Mouse (Mus musculus) intestine, embryonic 15.5 days (tissue): ENCODE data around the gene Casz1. TPM values are rescaled to one million over a fixed set of nuclear protein-coding genes. Genes with fewer than 3 reads are reported as not detected.
A peak's percentile ranks its signal among the peaks of the same experiment; 100 is the strongest.

Experiments used
- ATAC-seq: fragments of 200-750 bp; cut with Nextera tagmentation; 2 replicates; pipeline ENCODE4 v1.8.0; 2017; ENCODE audit warnings: moderate TSS enrichment, moderate library complexity
- H3K27ac ChIP-seq: fragments of 300-500 bp; sonication (generic); 2 replicates; pipeline ENCODE4 v1.5.1; 2015; ENCODE audit warnings: mild to moderate bottlenecking, inconsistent platforms
- H3K27me3 ChIP-seq: fragments of 300-500 bp; sonication (generic); replicated peaks from 2 replicates; pipeline ENCODE4 v1.6.1; 2015; ENCODE audit warnings: inconsistent platforms
- H3K36me3 ChIP-seq: fragments of 300-500 bp; sonication (generic); 2 replicates; pipeline ENCODE4 v1.6.1; 2015; ENCODE audit warnings: inconsistent platforms
- H3K4me1 ChIP-seq: fragments of 300-500 bp; sonication (generic); replicated peaks from 2 replicates; pipeline ENCODE4 v1.6.1; 2015; ENCODE audit warnings: inconsistent platforms
- H3K4me2 ChIP-seq: fragments of 300-500 bp; sonication (generic); replicated peaks from 2 replicates; pipeline ENCODE4 v1.6.1; 2015; ENCODE audit warnings: mild to moderate bottlenecking, inconsistent platforms
- H3K4me3 ChIP-seq: fragments of 300-500 bp; sonication (generic); replicated peaks from 2 replicates; pipeline ENCODE4 v1.5.1; 2015; ENCODE audit warnings: inconsistent platforms
- H3K9ac ChIP-seq: fragments of 300-500 bp; sonication (generic); 2 replicates; pipeline ENCODE4 v1.6.1; 2015; ENCODE audit warnings: inconsistent platforms
- H3K9me3 ChIP-seq: fragments of 300-500 bp; sonication (generic); 2 replicates; pipeline ENCODE4 v1.6.1; 2016; ENCODE audit warnings: inconsistent platforms
- WGBS: fragments of 180-500 bp; shearing (Covaris S2); methylation state at CpG from one replicate; pipeline ENCODE4 v1.1.7; 2015; 5-methylcytosine and 5-hydroxymethylcytosine counted together
- polyA plus RNA-seq: library from polyadenylated mRNA; unstranded; fragments of >200 nt; fragmentation: Nextera tagmentation; extraction: Ambion mirVana; gene quantifications from 2 replicates; pipeline ENCODE4 v1.2.1, GENCODE M21; 2015

The Casz1 gene
- 4.4 and 6.0 TPM in 2 replicates for polyA plus RNA-seq

GRCm38 (mm10) chr4:148804137-148804779, at the start of gene Casz1:
Casz1 (plus strand) TSS chr4:148804429.
- H3K36me3 ChIP-seq, result no peaks in the 10 kb centered on the region
- H3K4me3 ChIP-seq, result peak within 1 kb of the TSS; percentile 72
- H3K4me1 ChIP-seq, result peaks cover 33% of the 10 kb centered on the region
- peaks cover 28% of the 10 kb centered on the region for H3K27me3 ChIP-seq
- no peaks in the 10 kb centered on the region for H3K9me3 ChIP-seq
- ATAC-seq, result peak; percentile 91
- peak within 1 kb of the TSS; percentile 62 for H3K9ac ChIP-seq
- WGBS, result under 1% methylated on average over 68 of the region's 68 CpGs
- peak within 1 kb of the TSS; percentile 99 for H3K4me2 ChIP-seq
- H3K27ac ChIP-seq, result peak within 1 kb of the TSS; percentile 66

- H3K9ac ChIP-seq, result no peak overlapping the region
- H3K36me3 ChIP-seq, result no peaks in the 10 kb centered on the region
Observed at GRCm38 (mm10) chr4:148758863-148759262, 45.4 kb upstream of the Casz1 start.

GRCm38 (mm10) chr4:148760152-148760551, 44.1 kb upstream of the Casz1 start:
- WGBS, result 82% methylated on average over 7 of the region's 7 CpGs
- Histone ChIP-seq H3K36me3 (no peaks in the 10 kb centered on the region), H3K4me1 (no peaks in the 10 kb centered on the region)

More at GRCm38 (mm10) chr4:148758863-148759262, 45.4 kb upstream of the Casz1 start:
- H3K4me3 ChIP-seq, result no peak overlapping the region
- no peak overlapping the region for H3K27ac ChIP-seq
- H3K9me3 ChIP-seq, result no peaks in the 10 kb centered on the region
- 29% methylated on average over 4 of the region's 4 CpGs for WGBS
- H3K27me3 ChIP-seq, result no peaks in the 10 kb centered on the region
- no peaks in the 10 kb centered on the region for H3K4me1 ChIP-seq
- H3K4me2 ChIP-seq, result no peak overlapping the region
- no peak for ATAC-seq

GRCm38 (mm10) chr4:148766021-148766775, 38.0 kb upstream of the Casz1 start:
- H3K4me3 ChIP-seq, result no peak overlapping the region
- H3K9me3 ChIP-seq, result no peaks in the 10 kb centered on the region
- ATAC-seq, result no peak
- peaks cover 8% of the 10 kb centered on the region for H3K4me1 ChIP-seq
- 80% methylated on average over 21 of the region's 21 CpGs for WGBS
- no peak overlapping the region for H3K4me2 ChIP-seq
- H3K27ac ChIP-seq, result no peak overlapping the region
- H3K27me3 ChIP-seq, result peaks cover 8% of the 10 kb centered on the region
- H3K9ac ChIP-seq, result no peak overlapping the region
- no peaks in the 10 kb centered on the region for H3K36me3 ChIP-seq

More at GRCm38 (mm10) chr4:148760152-148760551, 44.1 kb upstream of the Casz1 start:
- no peak for ATAC-seq
- no peaks in the 10 kb centered on the region for H3K27me3 ChIP-seq
- no peaks in the 10 kb centered on the region for H3K9me3 ChIP-seq
- H3K9ac ChIP-seq, result no peak overlapping the region
- no peak overlapping the region for H3K27ac ChIP-seq
- H3K4me2 ChIP-seq, result no peak overlapping the region
- no peak overlapping the region for H3K4me3 ChIP-seq

GRCm38 (mm10) chr4:148767655-148768305, 36.4 kb upstream of the Casz1 start:
- no peak overlapping the region for H3K4me2 ChIP-seq
- H3K4me1 ChIP-seq, result peaks cover 14% of the 10 kb centered on the region
- no peak for ATAC-seq
- H3K9ac ChIP-seq, result no peak overlapping the region
- H3K4me3 ChIP-seq, result no peak overlapping the region
- H3K27me3 ChIP-seq, result peaks cover 22% of the 10 kb centered on the region
- no peaks in the 10 kb centered on the region for H3K36me3 ChIP-seq
- H3K9me3 ChIP-seq, result no peaks in the 10 kb centered on the region
- 41% methylated on average over 8 of the region's 8 CpGs for WGBS
- no peak overlapping the region for H3K27ac ChIP-seq

- Histone ChIP-seq H3K4me2 (no peak overlapping the region), H3K27ac (no peak overlapping the region), H3K27me3 (peaks cover 26% of the 10 kb centered on the region), H3K4me3 (no peak overlapping the region), H3K36me3 (no peaks in the 10 kb centered on the region), H3K9me3 (no peaks in the 10 kb centered on the region), H3K4me1 (peaks cover 14% of the 10 kb centered on the region), H3K9ac (no peak overlapping the region)
- ATAC-seq, result no peak
- WGBS, result 75% methylated on average over 10 of the region's 10 CpGs
Observed at GRCm38 (mm10) chr4:148768649-148769048, 35.6 kb upstream of the Casz1 start.

GRCm38 (mm10) chr4:148770582-148771408, 33.4 kb upstream of the Casz1 start:
- Histone ChIP-seq H3K4me2 (0 out of 2 replicates have a peak overlapping the region, but pooled peaks have one; percentile 14), H3K27me3 (peaks cover 32% of the 10 kb centered on the region), H3K4me1 (peaks cover 14% of the 10 kb centered on the region), H3K9me3 (no peaks in the 10 kb centered on the region), H3K36me3 (no peaks in the 10 kb centered on the region), H3K9ac (no peak overlapping the region), H3K4me3 (no peak overlapping the region; the same call in 1 of the 2 replicates), H3K27ac (no peak overlapping the region)
- ATAC-seq, result 0 out of 2 replicates have a peak, but pooled peaks have one; percentile 46
- WGBS, result 13% methylated on average over 21 of the region's 21 CpGs

- Histone ChIP-seq H3K9me3 (no peaks in the 10 kb centered on the region), H3K4me2 (0 out of 2 replicates have a peak overlapping the region, but pooled peaks have one; percentile 14), H3K36me3 (no peaks in the 10 kb centered on the region), H3K4me3 (no peak overlapping the region; the same call in 1 of the 2 replicates), H3K4me1 (peaks cover 17% of the 10 kb centered on the region), H3K27me3 (peaks cover 32% of the 10 kb centered on the region), H3K9ac (no peak overlapping the region), H3K27ac (no peak overlapping the region)
- ATAC-seq, result no peak
- WGBS, result 7% methylated on average over 14 of the region's 14 CpGs
Observed at GRCm38 (mm10) chr4:148771409-148771929, 32.8 kb upstream of the Casz1 start.

- no peaks in the 10 kb centered on the region for H3K36me3 ChIP-seq
- H3K4me3 ChIP-seq, result no peak overlapping the region
- peaks cover 17% of the 10 kb centered on the region for H3K4me1 ChIP-seq
- no peak overlapping the region for H3K4me2 ChIP-seq
- H3K27ac ChIP-seq, result no peak overlapping the region
- H3K9me3 ChIP-seq, result no peaks in the 10 kb centered on the region
- H3K27me3 ChIP-seq, result peaks cover 39% of the 10 kb centered on the region
- ATAC-seq, result 0 out of 2 replicates have a peak, but pooled peaks have one; percentile 34
- WGBS, result 63% methylated on average over 6 of the region's 6 CpGs
- H3K9ac ChIP-seq, result no peak overlapping the region
Observed at GRCm38 (mm10) chr4:148772658-148773057, 31.6 kb upstream of the Casz1 start.

- 77% methylated on average over 6 of the region's 6 CpGs for WGBS
Observed at GRCm38 (mm10) chr4:148774036-148774435, 30.2 kb upstream of the Casz1 start.

GRCm38 (mm10) chr4:148775476-148776269, 28.6 kb upstream of the Casz1 start:
- H3K36me3 ChIP-seq, result no peaks in the 10 kb centered on the region
- WGBS, result 72% methylated on average over 10 of the region's 10 CpGs
- no peaks in the 10 kb centered on the region for H3K9me3 ChIP-seq
- ATAC-seq, result no peak
- H3K27ac ChIP-seq, result no peak overlapping the region
- no peak overlapping the region for H3K4me3 ChIP-seq
- no peak overlapping the region for H3K9ac ChIP-seq
- H3K27me3 ChIP-seq, result peaks cover 41% of the 10 kb centered on the region
- H3K4me1 ChIP-seq, result peaks cover 14% of the 10 kb centered on the region
- H3K4me2 ChIP-seq, result no peak overlapping the region

More at GRCm38 (mm10) chr4:148774036-148774435, 30.2 kb upstream of the Casz1 start:
- no peaks in the 10 kb centered on the region for H3K36me3 ChIP-seq
- H3K4me1 ChIP-seq, result peaks cover 17% of the 10 kb centered on the region
- no peak overlapping the region for H3K9ac ChIP-seq
- H3K9me3 ChIP-seq, result no peaks in the 10 kb centered on the region
- no peak overlapping the region for H3K4me2 ChIP-seq
- H3K27ac ChIP-seq, result no peak overlapping the region
- no peak overlapping the region for H3K4me3 ChIP-seq
- ATAC-seq, result no peak
- peaks cover 40% of the 10 kb centered on the region for H3K27me3 ChIP-seq
